Mouse (Mus musculus) liver, embryonic 15.5 days (tissue): ENCODE measurements around the gene Pcgf6. TPM values are rescaled to one million over a fixed set of nuclear protein-coding genes. Genes with fewer than 3 reads are reported as not detected.
"Not testable (repeated sequence)": the region's sequence is repeated elsewhere in the genome, so short reads cannot be mapped to it uniquely, and the experiment has no call there.

Experiments
- ATAC-seq: fragments of 200-750 bp; cut with Nextera tagmentation; 2 replicates; pipeline ENCODE4 v1.8.0; 2017; ENCODE audit warnings: moderate number of reproducible peaks, mild to moderate bottlenecking, moderate library complexity; ENCODE audit not compliant: insufficient read depth
- H3K27ac ChIP-seq: fragments of 300-500 bp; sonication (generic); replicated peaks from 2 replicates; pipeline ENCODE4 v1.5.1; 2015; ENCODE audit warnings: mild to moderate bottlenecking, inconsistent platforms
- H3K27me3 ChIP-seq: fragments of 300-500 bp; sonication (generic); 2 replicates; pipeline ENCODE4 v1.6.1; 2015; ENCODE audit warnings: mild to moderate bottlenecking, inconsistent platforms
- H3K36me3 ChIP-seq: fragments of 300-500 bp; sonication (generic); replicated peaks from 2 replicates; pipeline ENCODE4 v1.6.1; 2015; ENCODE audit warnings: moderate library complexity, mild to moderate bottlenecking, inconsistent platforms
- H3K4me1 ChIP-seq: fragments of 300-500 bp; sonication (generic); replicated peaks from 2 replicates; pipeline ENCODE4 v1.6.1; 2015; ENCODE audit warnings: inconsistent platforms
- H3K4me2 ChIP-seq: fragments of 300-500 bp; sonication (generic); 2 replicates; pipeline ENCODE4 v1.6.1; 2015; ENCODE audit warnings: moderate library complexity, mild to moderate bottlenecking, inconsistent platforms
- H3K4me3 ChIP-seq: fragments of 300-500 bp; sonication (generic); replicated peaks from 2 replicates; pipeline ENCODE4 v1.5.1; 2015; ENCODE audit warnings: mild to moderate bottlenecking, inconsistent platforms
- H3K9ac ChIP-seq: fragments of 300-500 bp; sonication (generic); 2 replicates; pipeline ENCODE4 v1.6.1; 2015; ENCODE audit warnings: moderate library complexity, mild to moderate bottlenecking, inconsistent platforms
- H3K9me3 ChIP-seq: fragments of 300-500 bp; sonication (generic); replicated peaks from 2 replicates; pipeline ENCODE4 v1.6.1; 2016; ENCODE audit warnings: inconsistent platforms
- WGBS: fragments of 180-500 bp; shearing (Covaris S2); methylation state at CpG from one replicate; pipeline ENCODE4 v1.1.7; 2015; ENCODE audit warnings: mixed read lengths; ENCODE audit not compliant: insufficient replicate concordance; 5-methylcytosine and 5-hydroxymethylcytosine counted together
- polyA plus RNA-seq: library from polyadenylated mRNA; unstranded; fragments of >200 nt; fragmentation: Nextera tagmentation; extraction: Ambion mirVana; gene quantifications from 2 replicates; pipeline ENCODE4 v1.2.1, GENCODE M21; 2015

Gene Pcgf6
- polyA plus RNA-seq, 1 experiment from 2014 or later = 7.3 TPM

DNA sequence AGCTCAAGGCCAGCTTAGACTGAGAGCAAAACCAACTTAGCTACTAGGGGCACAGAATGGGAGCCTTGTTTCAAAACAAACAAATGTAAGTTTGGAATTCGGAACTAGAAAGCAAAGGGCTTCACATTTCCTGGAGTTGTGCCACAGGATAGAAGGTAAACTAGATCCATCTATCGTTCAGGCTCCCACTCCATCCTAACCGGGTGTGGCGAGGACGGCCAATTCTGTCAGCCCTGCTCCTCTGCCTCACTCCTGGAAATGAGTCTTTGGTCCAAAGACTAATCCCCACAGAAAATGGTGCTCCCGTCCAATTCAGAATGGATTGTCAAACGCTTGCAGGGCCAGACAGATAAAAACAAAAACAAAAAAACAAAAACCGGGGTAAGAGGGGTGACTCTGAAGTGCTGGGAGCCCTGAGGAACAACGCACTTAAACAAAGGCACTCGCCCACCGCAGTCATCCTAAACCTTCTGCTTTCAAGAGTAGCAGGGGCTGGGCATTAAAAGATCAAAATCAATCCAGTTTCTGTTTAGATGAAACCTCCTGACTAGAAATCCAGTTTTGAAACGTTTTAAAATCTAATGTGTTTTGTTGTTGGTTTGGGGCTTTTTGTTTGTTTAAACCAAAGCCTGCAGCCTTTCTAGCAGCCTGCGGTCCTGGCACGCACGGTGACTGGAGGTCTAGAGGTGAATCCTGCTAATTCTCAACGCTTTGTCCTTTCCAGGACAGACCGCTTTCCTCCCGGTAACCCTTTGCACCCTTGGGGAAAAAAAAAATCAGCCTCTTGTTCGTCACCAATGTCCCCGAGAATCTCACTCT is 37.2 kb downstream of the Pcgf6 start:
- Histone ChIP-seq H3K4me1 (peaks cover 28% of the 10 kb centered on the region), H3K4me2 (no peak overlapping the region), H3K4me3 (no peak overlapping the region), H3K27me3 (peaks cover 82% of the 10 kb centered on the region), H3K9me3 (no peaks in the 10 kb centered on the region), H3K27ac (no peak overlapping the region), H3K9ac (no peak overlapping the region), H3K36me3 (no peaks in the 10 kb centered on the region)
- ATAC-seq = no peak
- WGBS = 12% methylated on average over 20 of the region's 20 CpGs

GRCm38 (mm10) chr19:47012521-47013130 is 38.1 kb downstream of the Pcgf6 start:
- Histone ChIP-seq H3K4me3 (no peak overlapping the region), H3K9ac (no peak overlapping the region), H3K27me3 (peaks cover 79% of the 10 kb centered on the region), H3K36me3 (no peaks in the 10 kb centered on the region), H3K9me3 (no peaks in the 10 kb centered on the region), H3K4me1 (peaks cover 28% of the 10 kb centered on the region), H3K4me2 (no peak overlapping the region), H3K27ac (no peak overlapping the region)
- no peak for ATAC-seq
- 70% methylated on average over 15 of the region's 15 CpGs for WGBS

- Histone ChIP-seq H3K4me2 (no peak overlapping the region), H3K4me3 (no peak overlapping the region), H3K27me3 (peaks cover 58% of the 10 kb centered on the region)
These were observed 40.8 kb downstream of the Pcgf6 start for GRCm38 (mm10) chr19:47009943-47010342.

GRCm38 (mm10) chr19:47009420-47009819 is 41.3 kb downstream of the Pcgf6 start:
- Histone ChIP-seq H3K36me3 (no peaks in the 10 kb centered on the region), H3K9me3 (no peaks in the 10 kb centered on the region), H3K4me2 (no peak overlapping the region), H3K4me3 (no peak overlapping the region), H3K4me1 (peaks cover 13% of the 10 kb centered on the region), H3K9ac (no peak overlapping the region), H3K27ac (no peak overlapping the region), H3K27me3 (peaks cover 53% of the 10 kb centered on the region)
- ATAC-seq = no peak
- 62% methylated on average over 7 of the region's 7 CpGs for WGBS

More at GRCm38 (mm10) chr19:47009943-47010342, 40.8 kb downstream of the Pcgf6 start:
- Histone ChIP-seq H3K36me3 (no peaks in the 10 kb centered on the region), H3K9me3 (no peaks in the 10 kb centered on the region), H3K9ac (no peak overlapping the region), H3K4me1 (peaks cover 18% of the 10 kb centered on the region), H3K27ac (no peak overlapping the region)
- 61% methylated on average over 5 of the region's 5 CpGs for WGBS
- no peak for ATAC-seq

GRCm38 (mm10) chr19:47006321-47006720 is 44.4 kb downstream of the Pcgf6 start:
- peaks cover 22% of the 10 kb centered on the region for H3K27me3 ChIP-seq
- WGBS = 3% methylated on average over 4 of the region's 4 CpGs
- H3K9me3 ChIP-seq = no peaks in the 10 kb centered on the region
- no peaks in the 10 kb centered on the region for H3K4me1 ChIP-seq
- no peak for ATAC-seq
- H3K4me2 ChIP-seq = no peak overlapping the region
- H3K9ac ChIP-seq = no peak overlapping the region
- H3K27ac ChIP-seq = no peak overlapping the region
- no peaks in the 10 kb centered on the region for H3K36me3 ChIP-seq
- H3K4me3 ChIP-seq = no peak overlapping the region

GRCm38 (mm10) chr19:47005873-47006272 is 44.8 kb downstream of the Pcgf6 start:
- H3K4me2 ChIP-seq = no peak overlapping the region
- H3K27me3 ChIP-seq = peaks cover 18% of the 10 kb centered on the region
- 35% methylated on average over 5 of the region's 5 CpGs for WGBS
- no peaks in the 10 kb centered on the region for H3K4me1 ChIP-seq
- H3K27ac ChIP-seq = no peak overlapping the region
- no peak for ATAC-seq
- H3K4me3 ChIP-seq = no peak overlapping the region
- H3K9ac ChIP-seq = no peak overlapping the region
- H3K9me3 ChIP-seq = no peaks in the 10 kb centered on the region
- H3K36me3 ChIP-seq = no peaks in the 10 kb centered on the region

DNA sequence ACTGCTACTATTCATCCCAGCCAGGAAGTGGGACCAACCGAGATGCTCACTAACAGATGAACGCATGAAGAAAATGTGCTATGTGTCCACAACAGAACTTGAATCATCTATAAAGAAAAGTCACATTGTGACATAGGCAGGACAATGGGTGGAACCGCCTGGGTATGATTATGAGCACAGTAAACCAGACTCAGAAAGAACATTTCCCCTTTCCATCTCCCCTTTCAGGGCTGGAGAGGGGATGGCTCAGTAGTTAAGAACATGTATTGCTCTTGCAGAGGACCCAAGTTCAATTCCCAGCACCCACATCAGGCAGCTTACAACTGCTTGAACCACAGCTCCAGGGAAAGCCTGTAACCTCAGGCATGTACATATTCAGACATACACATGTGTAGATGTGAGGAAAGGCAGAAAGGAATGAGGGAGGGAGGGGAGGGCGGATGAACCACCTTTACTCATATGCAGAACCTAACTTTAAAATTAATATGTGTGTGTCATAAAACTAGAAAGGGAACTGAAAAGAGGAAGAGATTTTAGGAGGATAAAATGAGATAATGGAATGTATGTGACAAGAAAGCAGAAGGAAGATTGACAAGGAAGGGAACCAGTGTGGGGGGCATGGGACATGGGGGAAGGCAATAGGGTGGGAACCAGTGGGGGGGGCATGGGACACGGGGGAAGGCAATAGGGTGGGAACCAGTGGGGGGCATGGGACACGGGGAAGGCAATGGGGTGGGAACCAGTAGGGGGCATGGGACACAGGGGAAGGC is 46.8 kb downstream of the Pcgf6 start:
- peaks cover 11% of the 10 kb centered on the region for H3K4me1 ChIP-seq
- no peak overlapping the region for H3K4me3 ChIP-seq
- no peaks in the 10 kb centered on the region for H3K36me3 ChIP-seq
- ATAC-seq = no peak
- peaks cover 11% of the 10 kb centered on the region for H3K27me3 ChIP-seq
- no peak overlapping the region for H3K27ac ChIP-seq
- no peak overlapping the region for H3K4me2 ChIP-seq
- H3K9ac ChIP-seq = no peak overlapping the region
- H3K9me3 ChIP-seq = no peaks in the 10 kb centered on the region
- WGBS = 51% methylated on average over 6 of the region's 6 CpGs

DNA sequence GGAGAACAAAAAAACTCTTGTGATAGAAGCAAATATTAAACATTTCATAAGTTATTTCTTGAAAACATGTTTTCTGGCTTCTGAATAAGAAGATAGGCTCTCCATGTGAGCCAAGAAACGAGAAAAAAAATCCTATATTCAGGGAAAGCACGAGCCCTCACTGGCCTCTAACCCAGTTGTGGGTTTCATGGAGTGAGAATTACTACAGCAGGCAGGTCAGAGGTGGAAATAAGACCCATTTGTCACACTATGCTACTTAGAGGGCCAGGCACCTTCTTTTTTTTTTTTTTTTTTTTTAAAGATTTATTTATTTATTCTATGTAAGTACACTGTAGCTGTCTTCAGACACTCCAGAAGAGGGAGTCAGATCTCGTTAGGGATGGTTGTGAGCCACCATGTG is 50.3 kb downstream of the Pcgf6 start:
- not testable (repeated sequence) for H3K9me3 ChIP-seq, H3K36me3 ChIP-seq, H3K9ac ChIP-seq, H3K4me2 ChIP-seq, H3K27me3 ChIP-seq, ATAC-seq, H3K27ac ChIP-seq, H3K4me3 ChIP-seq
- WGBS = 68% methylated on average over 3 of the region's 3 CpGs
- H3K4me1 ChIP-seq = peaks cover 17% of the 10 kb centered on the region

GRCm38 (mm10) chr19:46999753-47000152 is 51.0 kb downstream of the Pcgf6 start:
- no peaks in the 10 kb centered on the region for H3K36me3 ChIP-seq
- H3K9ac ChIP-seq = no peak overlapping the region
- H3K4me1 ChIP-seq = peaks cover 17% of the 10 kb centered on the region
- no peaks in the 10 kb centered on the region for H3K27me3 ChIP-seq
- no peak overlapping the region for H3K4me3 ChIP-seq
- peak; percentile 84 for ATAC-seq
- WGBS = 25% methylated on average over 6 of the region's 6 CpGs
- no peaks in the 10 kb centered on the region for H3K9me3 ChIP-seq
- peak overlapping the region; percentile 64 for H3K27ac ChIP-seq
- peak overlapping the region; percentile 37 for H3K4me2 ChIP-seq

DNA sequence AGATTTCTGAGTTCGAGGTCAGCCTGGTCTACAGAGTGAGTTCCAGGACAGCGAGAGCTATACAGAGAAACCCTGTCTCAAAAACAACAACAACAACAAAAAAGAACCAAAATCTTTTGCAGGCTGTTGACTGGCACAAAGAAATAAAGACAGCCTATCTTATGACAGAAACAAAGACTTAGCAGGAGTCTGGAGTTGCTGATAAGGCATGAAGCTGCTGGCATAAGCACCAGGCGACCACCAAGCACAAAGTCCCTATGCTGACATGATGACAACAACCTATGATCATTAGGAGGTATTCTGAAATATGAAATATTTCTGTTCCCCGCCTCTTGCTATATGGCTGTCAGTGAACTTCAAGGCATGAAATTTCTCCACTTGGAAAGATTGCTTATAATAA is 51.8 kb downstream of the Pcgf6 start:
- 0 out of 2 replicates have a peak, but pooled peaks have one; percentile 18 for ATAC-seq
- no peaks in the 10 kb centered on the region for H3K27me3 ChIP-seq
- H3K4me1 ChIP-seq = peaks cover 17% of the 10 kb centered on the region
- no peak overlapping the region for H3K9ac ChIP-seq
- peak overlapping the region; percentile 37 for H3K4me2 ChIP-seq
- no peaks in the 10 kb centered on the region for H3K9me3 ChIP-seq
- no peaks in the 10 kb centered on the region for H3K36me3 ChIP-seq
- H3K4me3 ChIP-seq = no peak overlapping the region
- peak overlapping the region; percentile 64; the same call in 1 of the 2 replicates for H3K27ac ChIP-seq
- WGBS = 21% methylated on average over 4 of the region's 4 CpGs
